Mouse (Mus musculus) lung, postnatal 0 days (tissue): ENCODE results near the gene Fam49a. TPM values are rescaled to one million over a fixed set of nuclear protein-coding genes. Genes with fewer than 3 reads are reported as not detected.
A peak's percentile ranks its signal among the peaks of the same experiment; 100 is the strongest.
"Not testable (repeated sequence)": the region's sequence is repeated elsewhere in the genome, so short reads cannot be mapped to it uniquely, and the experiment has no call there.

ENCODE experiments used
- ATAC-seq: fragments of 200-750 bp; cut with Nextera tagmentation; 2 replicates; pipeline ENCODE4 v1.8.0; 2017; ENCODE audit warnings: moderate library complexity
- DNase-seq: peaks from one replicate; pipeline ENCODE4 v3.0.0-alpha.2; 2016; ENCODE audit warnings: low spot score
- H3K27ac ChIP-seq: fragments of 300-500 bp; sonication (generic); 2 replicates; pipeline ENCODE4 v1.5.1; 2014; ENCODE audit warnings: antibody characterized with exemption, mild to moderate bottlenecking, low read length, mixed read lengths
- H3K27me3 ChIP-seq: fragments of 300-500 bp; sonication (generic); replicated peaks from 2 replicates; pipeline ENCODE4 v1.6.1; 2014; ENCODE audit warnings: low read length, mixed read lengths; ENCODE audit not compliant: insufficient read depth
- H3K36me3 ChIP-seq: fragments of 300-500 bp; sonication (generic); 2 replicates; pipeline ENCODE4 v1.6.1; 2014; ENCODE audit warnings: low read length, mixed read lengths; ENCODE audit not compliant: insufficient read depth
- H3K4me1 ChIP-seq: fragments of 300-500 bp; sonication (generic); 2 replicates; pipeline ENCODE4 v1.6.1; 2014; ENCODE audit warnings: antibody characterized with exemption, low read depth, low read length, mixed read lengths; ENCODE audit not compliant: insufficient read depth
- H3K4me2 ChIP-seq: fragments of 300-500 bp; sonication (generic); replicated peaks from 2 replicates; pipeline ENCODE4 v1.6.1; 2014; ENCODE audit warnings: low read depth, mild to moderate bottlenecking, low read length, moderate library complexity, mixed read lengths
- H3K4me3 ChIP-seq: fragments of 300-500 bp; sonication (generic); 2 replicates; pipeline ENCODE4 v1.5.1; 2014; ENCODE audit warnings: low read depth, low read length
- H3K9ac ChIP-seq: fragments of 300-500 bp; sonication (generic); replicated peaks from 2 replicates; pipeline ENCODE4 v1.6.1; 2014; ENCODE audit warnings: low read depth, mild to moderate bottlenecking
- H3K9me3 ChIP-seq: fragments of 300-500 bp; sonication (generic); 2 replicates; pipeline ENCODE4 v1.6.1; 2016; ENCODE audit warnings: low read length, mixed read lengths
- CTCF ChIP-seq: IDR thresholded peaks from 2 replicates; pipeline ENCODE4 v1.5.1; 2016; ENCODE audit warnings: antibody characterized with exemption, mild to moderate bottlenecking
- EP300 ChIP-seq: IDR thresholded peaks from 2 replicates; pipeline ENCODE4 v1.6.1; 2016; ENCODE audit warnings: antibody characterized with exemption, mild to moderate bottlenecking, control low read depth
- WGBS: fragments of 180-500 bp; shearing (Covaris S2); extraction: QIAGEN DNeasy Blood & Tissue Kit; methylation state at CpG from one replicate; pipeline ENCODE4 v1.1.7; 2014; 5-methylcytosine and 5-hydroxymethylcytosine counted together
- polyA plus RNA-seq: library from polyadenylated mRNA; unstranded; fragments of >200 nt; fragmentation: Nextera tagmentation; extraction: Ambion mirVana; gene quantifications from 2 replicates; pipeline ENCODE4 v1.2.1, GENCODE M21; 2015

The Fam49a gene
- polyA plus RNA-seq, 1 experiment from 2014 or later = 16.7 TPM

- Histone ChIP-seq H3K4me3 (no peak overlapping the region), H3K27ac (no peak overlapping the region), H3K27me3 (no peaks in the 10 kb centered on the region), H3K9ac (no peak overlapping the region), H3K4me2 (no peak overlapping the region), H3K4me1 (peaks cover 8% of the 10 kb centered on the region; the same call in 1 of the 2 replicates), H3K9me3 (no peaks in the 10 kb centered on the region), H3K36me3 (no peaks in the 10 kb centered on the region)
- DNase-seq (peak; percentile 56), ATAC-seq (peak; percentile 34)
- 57% methylated on average over 2 of the region's 2 CpGs for WGBS
- TF ChIP-seq EP300 (no peak), CTCF (no peak)
Measured at GRCm38 (mm10) chr12:12320693-12321092, 58.8 kb downstream of the Fam49a start.

DNA sequence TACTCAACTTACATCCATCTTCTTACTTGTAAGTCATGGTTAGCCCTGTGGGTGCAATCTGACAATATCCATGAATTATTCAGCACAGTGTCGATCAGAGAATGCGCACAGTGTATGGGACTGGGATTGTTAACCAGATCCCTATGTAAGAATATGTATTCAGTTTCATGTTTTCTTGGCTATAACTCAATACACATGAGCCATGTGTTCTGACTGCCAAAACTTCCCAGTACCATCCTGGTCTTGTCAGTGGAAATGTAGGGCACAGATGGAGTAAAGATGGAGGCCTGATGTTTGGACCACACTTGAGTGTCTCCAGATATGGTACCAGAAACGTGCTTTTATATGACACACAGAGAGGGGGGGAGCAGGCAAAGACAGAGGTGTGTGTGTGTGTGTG, 59.2 kb downstream of the Fam49a start:
- no peaks in the 10 kb centered on the region for H3K9me3 ChIP-seq
- peaks cover 8% of the 10 kb centered on the region; the same call in 1 of the 2 replicates for H3K4me1 ChIP-seq
- ATAC-seq = no peak
- H3K27me3 ChIP-seq = no peaks in the 10 kb centered on the region
- WGBS = 83% methylated on average over 3 of the region's 3 CpGs
- TF ChIP-seq EP300 (no peak), CTCF (no peak)
- no peaks in the 10 kb centered on the region for H3K36me3 ChIP-seq
- no peak overlapping the region for H3K4me2 ChIP-seq
- no peak overlapping the region for H3K27ac ChIP-seq
- no peak overlapping the region for H3K9ac ChIP-seq
- no peak overlapping the region for H3K4me3 ChIP-seq
- DNase-seq = no peak

DNA sequence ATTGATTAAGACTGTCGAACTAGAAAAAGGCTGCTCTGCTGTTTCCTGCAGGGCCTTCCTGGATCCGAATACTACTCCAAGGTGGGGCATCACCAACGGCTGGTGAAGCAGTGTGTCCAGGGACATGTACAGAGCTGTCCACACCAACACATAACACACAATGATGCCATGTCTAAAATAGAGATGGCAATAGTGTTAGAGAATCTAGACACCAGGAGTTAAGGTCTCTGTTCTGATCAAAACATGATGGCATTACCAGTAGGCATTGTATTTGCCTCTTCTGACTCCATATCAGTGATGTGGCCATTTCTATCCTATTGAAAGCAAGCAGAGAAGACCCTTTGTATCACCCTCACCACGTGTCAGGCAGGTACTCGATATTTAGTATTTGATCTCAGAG, 61.1 kb downstream of the Fam49a start:
- WGBS = 87% methylated on average over 5 of the region's 5 CpGs
- H3K9ac ChIP-seq = no peak overlapping the region
- TF ChIP-seq EP300 (no peak), CTCF (no peak)

DNA sequence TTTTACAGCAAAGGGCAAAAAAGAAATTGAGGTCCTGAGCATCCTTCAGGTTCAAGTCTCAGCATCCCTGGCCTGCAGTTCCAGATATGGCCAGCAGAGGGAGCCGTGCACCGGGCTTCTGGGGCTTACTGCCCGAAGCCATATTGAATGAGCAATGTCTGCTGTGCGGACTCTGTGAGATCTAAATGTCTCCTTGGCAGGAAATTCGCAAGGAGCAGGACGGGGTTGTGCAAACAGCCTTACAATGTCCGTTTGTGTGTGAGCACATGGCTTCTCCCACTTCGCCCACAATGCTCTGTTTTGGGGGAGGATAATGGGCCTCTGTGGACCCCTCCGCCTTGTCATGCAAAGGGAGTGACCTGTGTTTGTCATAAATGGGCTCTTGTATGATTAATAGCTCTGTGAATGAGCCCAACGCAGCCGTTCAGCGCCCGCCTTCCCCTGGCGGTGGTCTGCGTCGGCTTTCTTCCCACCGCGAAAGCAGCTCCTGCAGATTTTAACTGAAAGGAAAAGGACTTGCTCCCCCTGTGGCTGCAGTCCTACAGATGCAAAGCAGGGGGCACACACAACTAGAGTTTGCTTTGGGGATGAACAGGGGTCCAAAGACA, 61.8 kb downstream of the Fam49a start:
- Histone ChIP-seq H3K27ac (no peak overlapping the region), H3K4me3 (no peak overlapping the region), H3K9ac (no peak overlapping the region), H3K9me3 (no peaks in the 10 kb centered on the region), H3K4me1 (peaks cover 5% of the 10 kb centered on the region; the same call in 1 of the 2 replicates), H3K27me3 (no peaks in the 10 kb centered on the region), H3K4me2 (peak overlapping the region; percentile 49), H3K36me3 (no peaks in the 10 kb centered on the region)
- DNase-seq (peak; percentile 91), ATAC-seq (peak; percentile 92)
- peak; percentile 99 for TF ChIP-seq CTCF
- 0 out of 2 replicates have a peak, but pooled peaks have one; percentile 36 for TF ChIP-seq EP300
- WGBS = 3% methylated on average over 18 of the region's 18 CpGs

More for the DNA sequence above, 61.1 kb downstream of the Fam49a start:
- DNase-seq (no peak), ATAC-seq (no peak)
- Histone ChIP-seq H3K4me3 (no peak overlapping the region), H3K4me1 (peaks cover 5% of the 10 kb centered on the region; the same call in 1 of the 2 replicates), H3K27me3 (no peaks in the 10 kb centered on the region), H3K36me3 (no peaks in the 10 kb centered on the region), H3K27ac (no peak overlapping the region), H3K4me2 (no peak overlapping the region), H3K9me3 (no peaks in the 10 kb centered on the region)

DNA sequence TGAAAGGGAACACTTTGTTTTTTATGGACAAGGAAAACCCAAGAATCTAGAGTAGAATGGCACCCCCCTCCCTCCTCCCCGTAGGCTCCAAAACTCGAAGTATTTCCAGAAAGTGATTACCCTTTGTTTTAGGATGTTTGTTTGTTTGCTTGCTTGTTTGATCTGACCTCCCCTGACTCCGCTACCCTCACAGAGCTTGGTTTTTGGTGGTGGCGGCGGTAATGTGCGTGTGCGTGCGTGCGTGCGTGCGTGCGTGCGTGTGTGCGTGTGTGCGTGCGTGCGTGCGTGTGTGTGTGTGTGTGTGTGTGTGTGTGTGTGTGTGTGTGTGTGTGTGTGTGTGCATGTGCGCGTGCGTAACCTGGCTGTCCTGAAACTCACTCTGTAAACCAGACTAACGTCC, 62.3 kb downstream of the Fam49a start:
- H3K4me3 ChIP-seq, ATAC-seq, H3K36me3 ChIP-seq, H3K27me3 ChIP-seq, H3K27ac ChIP-seq, H3K9ac ChIP-seq, H3K4me1 ChIP-seq, H3K9me3 ChIP-seq, DNase-seq: not testable (repeated sequence)
- peak overlapping the region; percentile 49; the same call in 1 of the 2 replicates for H3K4me2 ChIP-seq
- 92% methylated on average over 16 of the region's 22 CpGs for WGBS

DNA sequence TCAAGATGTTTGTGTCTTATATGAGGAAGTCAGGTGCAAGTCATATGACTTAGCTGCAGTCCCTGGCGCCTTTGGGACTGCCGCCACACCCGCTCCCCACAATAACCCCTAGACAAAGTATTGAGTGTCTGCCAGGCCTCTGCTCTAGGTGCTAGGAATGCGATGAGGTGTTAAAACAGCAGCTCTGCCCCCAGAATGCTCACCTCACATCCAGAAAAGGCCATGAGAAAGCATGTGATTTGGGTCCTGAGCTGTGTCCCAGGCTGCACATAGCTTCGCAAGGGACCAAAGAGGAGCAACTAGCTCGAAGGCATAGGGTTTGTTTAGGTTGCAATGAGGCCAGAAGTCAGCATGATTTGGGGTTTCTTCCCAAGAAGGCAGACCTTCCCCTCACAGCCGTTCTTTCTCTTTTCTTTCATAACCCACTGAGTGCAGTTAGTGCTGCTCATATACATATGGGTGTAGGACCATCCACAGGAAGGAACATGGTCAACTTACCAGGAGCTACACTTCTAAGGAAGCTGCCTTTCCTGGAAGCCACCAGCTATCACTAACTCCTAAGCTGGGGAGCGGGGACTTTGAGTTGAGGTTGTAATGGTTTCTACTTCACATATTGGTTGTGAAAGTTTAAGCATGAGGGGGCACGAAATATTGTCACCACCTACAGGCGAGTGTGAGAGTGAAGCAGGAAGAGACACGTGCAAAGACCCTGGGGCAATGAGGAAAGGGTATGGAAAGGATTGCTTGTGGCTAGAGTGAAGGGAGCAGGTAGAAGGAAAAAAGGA, 71.8 kb downstream of the Fam49a start:
- H3K4me1 ChIP-seq = no peaks in the 10 kb centered on the region
- H3K27me3 ChIP-seq = no peaks in the 10 kb centered on the region
- no peak overlapping the region for H3K9ac ChIP-seq
- 92% methylated on average over 11 of the region's 11 CpGs for WGBS
- no peaks in the 10 kb centered on the region for H3K9me3 ChIP-seq
- TF ChIP-seq CTCF = no peak
- TF ChIP-seq EP300 = no peak
- no peak for DNase-seq
- H3K36me3 ChIP-seq = no peaks in the 10 kb centered on the region
- no peak overlapping the region for H3K4me3 ChIP-seq
- peak overlapping the region; percentile 65 for H3K27ac ChIP-seq
- ATAC-seq = no peak
- H3K4me2 ChIP-seq = no peak overlapping the region
